Mouse (Mus musculus) erythroid progenitor cell, adult 5-6 weeks (primary cell): ENCODE results near the gene Lpcat2. TPM values are rescaled to one million over a fixed set of nuclear protein-coding genes. Genes with fewer than 3 reads are reported as not detected.

Experiments
- ATAC-seq: replicated peaks from 2 replicates; pipeline ENCODE4 v1.8.0; 2016; ENCODE audit warnings: moderate number of reproducible peaks, mild to moderate bottlenecking, moderate TSS enrichment, inconsistent platforms; ENCODE audit not compliant: poor library complexity, low FRiP score, severe bottlenecking
- total RNA-seq, 2 experiments: library from RNA; stranded (forward) in 1 of 2; stranded (reverse) in 1 of 2; fragments of 150-400 nt in 1 of 2; fragments of 186-747, 209-891 nt in 1 of 2; gene quantifications; 2 replicates each; pipeline versions ENCODE4 v1.2.3 to v1.2.4; 2015 to 2017; ENCODE audit warnings: low replicate concordance in 2 of 2

Lpcat2 gene
- total RNA-seq, 2 experiments from 2014 or later, result 2.9 to 9.6 TPM

- ATAC-seq, result no peak
Measured at GRCm38 (mm10) chr8:92903488-92904135, 48.5 kb downstream of the Lpcat2 start.

GRCm38 (mm10) chr8:92906553-92906952, 51.4 kb downstream of the Lpcat2 start:
- ATAC-seq, result no peak

- no peak for ATAC-seq
Measured at GRCm38 (mm10) chr8:92908448-92908847, 53.3 kb downstream of the Lpcat2 start.

GRCm38 (mm10) chr8:92911477-92911876, 56.3 kb downstream of the Lpcat2 start:
- no peak for ATAC-seq

- no peak for ATAC-seq
Measured at GRCm38 (mm10) chr8:92913396-92913795, 58.3 kb downstream of the Lpcat2 start.

- no peak for ATAC-seq
Measured at GRCm38 (mm10) chr8:92916082-92916481, 60.9 kb downstream of the Lpcat2 start.

GRCm38 (mm10) chr8:92921768-92922167, 66.6 kb downstream of the Lpcat2 start:
- no peak for ATAC-seq

- no peak for ATAC-seq
Measured at GRCm38 (mm10) chr8:92928986-92929385, 73.8 kb downstream of the Lpcat2 start.

- no peak for ATAC-seq
Measured at GRCm38 (mm10) chr8:92938056-92938455, 82.9 kb downstream of the Lpcat2 start.

GRCm38 (mm10) chr8:92949071-92949470, 93.9 kb downstream of the Lpcat2 start:
- ATAC-seq, result no peak

GRCm38 (mm10) chr8:92950639-92951371, 95.7 kb downstream of the Lpcat2 start:
- ATAC-seq, result no peak

GRCm38 (mm10) chr8:92954044-92954443, 98.9 kb downstream of the Lpcat2 start:
- no peak for ATAC-seq

- ATAC-seq, result no peak
Measured at GRCm38 (mm10) chr8:92959779-92960178, 104.6 kb downstream of the Lpcat2 start, which contains the start of gene Slc6a2. Slc6a2 (plus strand) TSS chr8:92960079.

GRCm38 (mm10) chr8:92960451-92960911, 105.3 kb downstream of the Lpcat2 start:
- ATAC-seq, result no peak

GRCm38 (mm10) chr8:92961088-92961487, 105.9 kb downstream of the Lpcat2 start:
- ATAC-seq, result no peak

GRCm38 (mm10) chr8:92964556-92964955, 109.4 kb downstream of the Lpcat2 start:
- no peak for ATAC-seq

Other genes with a start within 250 kb of the Lpcat2 start
- gene Irx6, start 181.1 kb upstream of the Lpcat2 start, total RNA-seq (2015; ENCODE audit: low replicate concordance), result not detected in 2 replicates
- gene Irx6, start 181.1 kb upstream of the Lpcat2 start, total RNA-seq (2017; ENCODE audit: low replicate concordance), result not detected in 2 replicates
- not detected in 2 replicates for gene Mmp2, start 28.0 kb upstream of the Lpcat2 start, total RNA-seq (2015; ENCODE audit: low replicate concordance)
- not detected in 2 replicates for gene Mmp2, start 28.0 kb upstream of the Lpcat2 start, total RNA-seq (2017; ENCODE audit: low replicate concordance)
- gene Capns2, start 46.1 kb downstream of the Lpcat2 start, total RNA-seq (2015; ENCODE audit: low replicate concordance), result not detected in 2 replicates
- not detected in 2 replicates for gene Capns2, start 46.1 kb downstream of the Lpcat2 start, total RNA-seq (2017; ENCODE audit: low replicate concordance)
- gene Slc6a2, start 104.7 kb downstream of the Lpcat2 start, total RNA-seq (2015; ENCODE audit: low replicate concordance), result not detected in 2 replicates
- gene Slc6a2, start 104.7 kb downstream of the Lpcat2 start, total RNA-seq (2017; ENCODE audit: low replicate concordance), result not detected in 2 replicates
- gene Ces1a, start 192.9 kb downstream of the Lpcat2 start, total RNA-seq (2015; ENCODE audit: low replicate concordance), result not detected in 2 replicates
- gene Ces1a, start 192.9 kb downstream of the Lpcat2 start, total RNA-seq (2017; ENCODE audit: low replicate concordance), result not detected in 2 replicates
- not detected in 2 replicates for gene Ces1b, start 224.7 kb downstream of the Lpcat2 start, total RNA-seq (2015; ENCODE audit: low replicate concordance)
- gene Ces1b, start 224.7 kb downstream of the Lpcat2 start, total RNA-seq (2017; ENCODE audit: low replicate concordance), result not detected in 2 replicates